Mouse (Mus musculus): ENCODE results near the gene Nfia.

Nfia gene

DNA sequence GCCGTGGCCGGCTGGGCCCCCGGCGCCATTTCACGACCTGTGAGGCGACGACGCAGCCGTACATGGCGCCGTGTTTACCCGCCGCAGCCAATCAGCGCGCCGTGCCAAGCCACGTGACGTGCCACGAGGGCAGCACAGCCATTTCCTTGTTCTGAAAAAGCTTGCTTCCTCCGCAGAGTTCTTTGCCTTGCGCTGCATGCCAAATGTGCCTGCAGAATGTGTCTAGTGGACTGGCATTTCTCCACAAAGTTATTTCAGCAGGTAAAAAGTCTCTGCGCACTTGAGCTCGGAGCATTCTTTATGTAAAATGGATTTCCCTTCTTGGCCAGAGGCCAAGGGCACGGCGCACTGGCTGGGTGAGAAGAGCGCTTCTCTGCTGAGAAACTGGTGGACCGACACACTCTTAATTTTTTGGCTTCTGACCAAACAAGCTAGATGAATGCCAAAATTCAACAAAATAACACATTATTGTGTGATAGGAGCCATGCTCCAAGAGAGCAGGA is 96.5 kb downstream of the Nfia start:
- peak; percentile 91 to 97 for DNase-seq (ENCODE audit: low spot score in 2 of 2)

DNA sequence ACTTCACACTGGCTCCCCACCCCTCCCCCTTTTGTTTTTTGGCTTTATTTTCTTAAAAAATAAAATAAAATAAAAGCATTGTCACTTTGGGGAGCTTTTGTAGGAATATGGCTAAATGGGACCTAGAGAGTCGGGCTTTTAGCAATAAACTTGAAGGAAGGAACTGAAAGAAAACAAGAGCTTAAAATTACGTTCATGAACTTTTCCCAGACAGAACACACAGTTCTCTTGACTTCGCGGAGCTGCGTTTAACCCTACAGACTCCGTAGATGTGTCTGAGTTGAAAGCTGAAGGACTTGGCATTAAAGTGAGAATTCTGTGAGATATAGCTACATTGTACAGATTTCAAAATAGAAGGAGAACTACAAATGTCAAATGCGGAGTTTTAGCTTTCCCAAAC is 96.9 kb downstream of the Nfia start:
- no peak for DNase-seq (ENCODE audit: low spot score in 2 of 2)

GRCm38 (mm10) chr4:97871770-97872439 is 99.4 kb downstream of the Nfia start:
- peak in 1 of 2 experiments; percentile 26 for DNase-seq (ENCODE audit: low spot score in 2 of 2)

- DNase-seq (ENCODE audit: low spot score in 2 of 2), result peak in 1 of 2 experiments; percentile 17
Observed at GRCm38 (mm10) chr4:97874916-97875315, 102.4 kb downstream of the Nfia start.

DNA sequence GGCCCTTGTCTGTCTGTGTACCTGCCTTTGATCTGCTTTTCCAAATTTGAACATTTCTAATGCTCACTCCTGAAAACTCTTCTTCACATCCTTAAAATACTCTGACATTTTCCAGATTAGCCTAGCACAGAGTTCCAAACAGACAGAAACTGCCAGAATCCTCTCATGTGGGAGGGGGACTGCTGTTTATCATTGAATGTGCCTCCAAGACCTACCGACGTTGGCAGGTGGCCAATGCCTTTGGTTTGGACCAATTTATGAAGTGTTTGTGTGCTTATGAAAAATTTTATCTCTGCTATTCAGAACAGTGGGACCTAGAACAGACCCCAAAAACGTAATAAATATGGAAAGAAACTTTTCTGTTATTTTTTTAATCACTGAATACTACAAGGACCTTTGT is 103.4 kb downstream of the Nfia start:
- DNase-seq (ENCODE audit: low spot score in 2 of 2), result peak in 1 of 2 experiments; percentile 23

DNA sequence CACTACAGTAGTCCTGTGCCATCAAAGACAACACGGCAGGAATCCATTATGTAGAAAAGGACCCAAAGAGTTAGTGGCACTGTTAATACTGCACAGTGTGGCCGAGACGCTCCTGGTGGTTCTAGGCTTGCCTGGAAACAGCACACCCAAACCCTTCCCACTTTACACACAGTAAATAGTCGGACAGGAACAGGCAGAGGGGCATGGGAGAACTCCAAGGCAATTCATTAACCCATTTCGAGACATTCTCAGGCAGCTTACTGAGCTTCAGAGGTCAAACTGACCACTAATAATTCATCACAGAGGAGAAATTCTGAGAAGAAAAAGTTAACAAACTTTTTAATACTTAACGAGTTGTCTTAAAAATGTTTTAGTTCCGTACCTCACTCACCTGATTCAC is 107.2 kb downstream of the Nfia start:
- no peak for DNase-seq (ENCODE audit: low spot score in 2 of 2)

GRCm38 (mm10) chr4:97880120-97881055 is 107.9 kb downstream of the Nfia start:
- DNase-seq (ENCODE audit: low spot score in 2 of 2), result peak in 1 of 2 experiments; percentile 23

- no peak for DNase-seq (ENCODE audit: low spot score in 2 of 2)
Observed at GRCm38 (mm10) chr4:97885574-97885973, 113.0 kb downstream of the Nfia start.

DNA sequence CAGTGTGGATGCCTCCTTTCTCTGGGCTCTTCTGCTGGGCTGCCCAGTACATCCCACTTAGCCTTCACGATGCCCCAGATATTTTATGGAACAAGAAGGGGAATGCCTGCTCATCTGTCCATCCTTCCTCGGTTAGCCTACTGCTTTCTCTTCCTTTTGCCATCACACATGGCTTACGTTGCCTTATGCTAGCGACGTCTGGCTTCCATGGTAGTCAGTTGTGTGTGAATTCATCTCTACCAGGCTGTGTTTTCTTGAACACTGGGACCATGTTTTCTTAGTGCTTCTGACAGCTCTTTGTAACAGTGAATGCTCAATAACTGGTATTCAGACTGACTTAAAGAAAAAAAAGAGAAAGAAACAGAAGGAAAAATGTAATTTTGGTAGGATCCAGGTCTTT is 113.7 kb downstream of the Nfia start:
- no peak for DNase-seq (ENCODE audit: low spot score in 2 of 2)

- DNase-seq (ENCODE audit: low spot score in 2 of 2), result no peak
Observed at GRCm38 (mm10) chr4:97887228-97887627, 114.7 kb downstream of the Nfia start.

GRCm38 (mm10) chr4:97891063-97891462 is 118.5 kb downstream of the Nfia start:
- no peak for DNase-seq (ENCODE audit: low spot score in 2 of 2)

- no peak for DNase-seq (ENCODE audit: low spot score in 2 of 2)
Observed at GRCm38 (mm10) chr4:97891611-97892010, 119.1 kb downstream of the Nfia start.

DNA sequence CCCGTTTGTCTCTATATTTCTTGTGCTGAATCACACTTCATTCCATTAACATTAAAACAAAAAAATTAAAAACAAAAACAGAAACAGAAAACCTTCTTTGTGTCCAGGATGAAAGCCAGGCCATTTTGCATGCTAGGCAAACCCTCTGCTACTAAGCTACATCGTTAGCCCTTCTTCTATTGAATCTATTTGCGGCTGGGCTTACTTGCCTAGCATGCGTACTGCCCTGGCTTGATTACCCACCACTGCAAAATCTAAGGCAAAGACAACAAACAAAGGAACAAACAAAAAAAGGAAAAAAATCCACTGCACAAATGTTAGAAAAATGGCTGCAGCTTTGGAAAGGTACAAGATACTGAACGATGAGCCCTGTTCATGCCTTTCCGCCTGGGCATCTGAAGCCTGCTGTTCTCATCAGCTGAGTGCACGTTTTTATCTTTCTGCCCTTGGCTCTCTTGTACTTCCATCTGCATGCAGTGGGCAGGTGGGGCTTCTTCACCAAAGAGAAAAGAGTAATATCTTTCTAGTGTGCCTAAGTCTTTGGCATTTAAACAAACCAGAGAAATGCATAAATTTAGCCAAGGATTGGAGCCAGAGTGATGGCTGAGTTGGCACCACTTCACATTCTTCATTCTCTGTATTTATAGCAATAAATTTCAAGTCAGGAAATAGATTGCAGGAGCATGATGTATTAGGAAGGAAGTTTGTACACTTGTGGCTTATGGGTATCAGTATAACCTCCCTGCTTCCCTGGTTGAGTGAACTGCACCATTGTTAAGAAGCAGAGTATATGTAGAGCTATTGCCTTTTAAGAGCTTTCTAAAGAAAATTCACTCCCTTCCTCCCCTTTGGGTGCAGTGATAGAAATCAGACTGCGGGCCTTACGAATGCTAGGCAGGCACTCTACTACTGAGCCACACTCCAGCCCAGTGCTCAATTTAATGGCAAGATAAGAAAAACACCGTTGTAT is 121.7 kb downstream of the Nfia start:
- peak in 1 of 2 experiments; percentile 66 for DNase-seq (ENCODE audit: low spot score in 2 of 2)

- DNase-seq (ENCODE audit: low spot score in 2 of 2), result no peak
Observed at GRCm38 (mm10) chr4:97895940-97896339, 123.4 kb downstream of the Nfia start.

DNA sequence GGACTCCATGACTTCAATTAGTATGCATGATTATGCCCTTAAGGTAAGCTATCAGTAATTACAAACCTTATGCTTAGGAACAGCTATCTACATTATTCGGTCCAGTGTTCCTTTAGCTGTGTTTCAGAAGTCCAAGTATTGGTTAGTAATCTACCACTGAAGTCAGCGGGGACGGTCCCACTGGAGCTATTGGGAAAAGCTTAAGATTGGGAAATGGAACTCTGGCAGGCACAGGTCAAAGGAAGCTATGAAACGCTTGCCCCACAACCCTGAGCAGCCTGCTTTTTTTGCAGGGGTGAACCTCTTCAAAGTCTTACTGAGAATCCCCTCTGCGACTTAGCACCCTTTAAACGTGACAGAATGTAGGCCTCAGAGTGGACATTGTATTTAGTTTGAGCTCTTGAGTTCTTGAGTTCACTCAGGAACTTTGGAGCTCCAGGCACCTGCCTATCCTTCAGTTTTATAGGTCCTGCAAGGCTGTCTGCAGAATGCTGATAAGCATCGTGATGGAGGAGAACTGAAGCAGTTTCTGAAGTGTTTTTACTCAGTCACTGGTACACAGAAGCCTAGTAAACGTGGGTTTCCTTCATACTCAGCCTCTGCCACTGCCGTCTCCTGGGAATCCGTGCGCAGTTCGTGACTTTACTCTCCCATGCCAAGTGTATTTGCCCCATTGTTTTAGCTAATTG is 127.9 kb downstream of the Nfia start:
- no peak for DNase-seq (ENCODE audit: low spot score in 2 of 2)

DNA sequence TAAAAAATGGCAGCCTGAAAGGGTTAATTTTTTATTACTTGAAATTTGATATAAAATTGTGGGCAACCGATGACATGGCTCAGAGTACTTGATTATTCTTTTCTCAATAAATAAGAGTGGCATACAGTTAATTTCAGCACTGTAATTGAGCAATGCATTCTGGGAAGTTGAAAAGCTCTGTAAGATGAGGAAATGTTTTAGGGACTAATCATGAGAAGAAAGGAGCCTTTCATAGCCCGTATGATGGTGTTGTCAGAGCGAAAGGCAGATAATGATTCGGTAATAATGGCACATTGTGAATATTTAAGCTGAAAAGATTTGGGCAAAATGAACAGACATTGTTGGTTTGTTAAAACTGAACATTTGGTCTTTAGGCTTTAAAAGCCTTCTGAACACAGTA is 133.3 kb downstream of the Nfia start:
- no peak for DNase-seq (ENCODE audit: low spot score in 2 of 2)

GRCm38 (mm10) chr4:97908576-97909147 is 136.1 kb downstream of the Nfia start:
- DNase-seq (ENCODE audit: low spot score in 2 of 2), result no peak

DNA sequence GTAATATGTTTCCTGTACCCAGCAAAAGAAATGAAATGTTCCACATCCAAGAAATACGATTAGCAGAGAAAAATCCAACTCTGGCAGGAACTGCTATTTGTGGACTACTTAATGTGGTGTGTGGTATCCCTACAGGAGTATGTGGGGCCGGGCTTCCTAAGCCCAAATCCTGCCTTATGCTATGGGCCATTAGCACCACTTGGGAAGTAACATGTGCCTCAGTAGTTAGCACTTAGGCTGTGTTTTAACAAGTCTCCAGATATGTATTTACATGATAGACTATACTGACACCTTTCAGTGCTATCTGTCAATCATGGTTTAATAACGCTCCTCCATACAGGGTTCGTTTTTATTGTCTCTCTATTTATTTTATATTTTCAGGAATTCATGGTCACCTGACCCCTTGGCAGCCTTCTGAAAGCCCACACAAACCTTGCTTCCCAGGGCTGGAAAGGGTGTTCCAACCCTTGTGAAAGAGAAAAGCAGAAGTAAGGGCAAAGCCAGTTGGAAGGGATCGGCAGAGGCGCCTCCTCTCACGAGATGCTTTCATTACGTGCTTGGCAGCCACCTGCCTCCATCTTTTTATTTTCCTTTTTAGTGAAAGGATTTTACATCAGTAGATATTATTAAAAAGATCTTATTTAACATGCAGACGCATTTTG is 137.7 kb downstream of the Nfia start:
- no peak for DNase-seq (ENCODE audit: low spot score in 2 of 2)

DNA sequence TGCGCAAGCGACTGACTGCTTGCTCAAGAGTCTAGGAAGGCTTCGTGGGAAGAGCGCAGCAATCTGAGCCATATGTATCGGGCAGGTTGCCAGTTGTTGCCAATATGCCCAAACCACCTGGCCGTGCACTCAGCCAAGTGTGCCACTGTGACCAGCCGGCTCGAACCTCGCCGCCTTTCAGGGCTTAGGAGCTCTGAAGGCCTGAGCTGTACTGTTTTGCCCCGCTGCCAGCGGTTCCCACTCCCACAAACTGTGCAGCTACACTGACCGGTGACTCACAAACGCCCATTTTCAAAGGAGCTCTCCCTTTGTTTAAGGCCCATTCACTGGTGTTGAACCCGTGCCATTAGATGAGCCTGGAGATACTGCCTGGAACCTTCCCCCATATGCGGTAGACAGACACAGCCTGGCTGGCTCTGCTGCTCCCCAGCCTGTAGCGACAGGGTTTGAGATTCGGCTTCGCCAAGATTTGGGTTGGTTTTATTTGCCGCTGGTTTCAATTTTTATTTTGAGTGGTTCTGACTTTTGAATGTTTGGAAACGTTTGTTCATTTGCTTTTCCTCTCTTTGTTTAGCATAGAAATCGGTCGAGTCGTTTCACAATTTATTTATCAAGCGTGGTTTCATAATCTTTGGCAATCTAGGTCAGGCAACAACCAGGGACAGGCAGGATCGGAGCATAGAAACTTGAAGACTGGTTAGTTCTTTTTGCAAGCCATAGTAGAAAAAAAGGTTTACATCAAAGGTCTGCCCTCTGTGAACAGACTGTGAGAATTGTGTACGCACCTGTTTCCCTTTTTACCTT is 138.4 kb downstream of the Nfia start:
- DNase-seq (ENCODE audit: low spot score in 2 of 2), result peak in 1 of 2 experiments; percentile 73
